Mouse (Mus musculus): ENCODE data around the gene Tyw1. TPM values are rescaled to one million over a fixed set of nuclear protein-coding genes. Genes with fewer than 3 reads are reported as not detected.

Gene Tyw1
- 22.7 and 22.9 TPM in 2 replicates for polyA plus RNA-seq (2015; fragmentation: Nextera tagmentation; extraction: Ambion mirVana)

DNA sequence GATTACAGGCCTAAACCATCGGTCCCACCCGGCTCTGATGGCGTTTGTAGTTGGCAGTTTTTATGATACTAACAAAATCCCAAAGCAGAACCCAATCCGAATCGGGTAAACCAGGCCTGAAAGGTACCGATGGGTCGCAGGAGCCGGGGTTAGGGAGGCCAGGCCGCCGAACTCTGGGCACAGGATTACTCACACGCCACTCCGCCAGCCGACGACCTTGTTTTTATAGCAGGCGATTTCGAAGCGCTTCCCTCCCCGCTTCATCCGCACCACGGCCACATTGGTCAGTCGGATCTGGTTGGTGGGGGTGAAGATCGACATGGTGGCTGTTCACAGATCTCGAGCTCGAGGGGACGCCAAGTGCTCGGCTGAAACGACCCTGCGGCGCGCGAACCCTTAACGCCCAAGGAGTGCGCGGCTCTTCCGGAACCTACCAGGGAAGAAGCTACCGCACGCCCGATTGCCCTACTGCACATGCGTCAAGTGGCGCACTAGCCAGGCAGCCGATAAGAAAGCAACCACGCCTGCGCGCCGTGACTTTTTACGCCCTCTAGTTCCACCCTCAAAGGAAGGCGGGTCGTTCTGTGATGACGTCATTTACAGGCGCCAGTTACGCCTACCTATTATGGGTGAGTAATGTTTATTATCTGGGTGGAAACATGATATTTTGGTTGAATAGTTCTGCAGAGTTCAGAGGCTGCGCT is at the start of gene Tyw1, which contains the start of gene Sbds:
Tyw1 (plus strand) TSS at position 603 of the 704 bp plus-strand sequence.
Sbds (minus strand) TSS at position 514 of the 704 bp plus-strand sequence.
- peaks cover 30% of the 10 kb centered on the region for H3K36me3 ChIP-seq (replicated peaks)
- no peaks in the 10 kb centered on the region for H3K9me3 ChIP-seq
- peak within 1 kb of the TSS; percentile 80 for H3K4me2 ChIP-seq
- peak within 1 kb of the TSS; percentile 88 for H3K9ac ChIP-seq
- H3K27ac ChIP-seq: peak within 1 kb of the TSS; percentile 86
- no peaks in the 10 kb centered on the region for H3K27me3 ChIP-seq (replicated peaks)
- ATAC-seq (replicated peaks): peak; percentile 90
- WGBS: under 1% methylated on average over 52 of the region's 52 CpGs
- peaks cover 28% of the 10 kb centered on the region for H3K4me1 ChIP-seq
- peak within 1 kb of the TSS; percentile 89 for H3K4me3 ChIP-seq

- no peaks in the 10 kb centered on the region for H3K4me1 ChIP-seq
- H3K9ac ChIP-seq: no peak overlapping the region
- no peak overlapping the region for H3K27ac ChIP-seq
- ATAC-seq (replicated peaks): no peak
- 95% methylated on average over 4 of the region's 4 CpGs for whole genome bisulfite sequencing
- H3K4me3 ChIP-seq: no peak overlapping the region
- no peaks in the 10 kb centered on the region for H3K27me3 ChIP-seq (replicated peaks)
- H3K4me2 ChIP-seq: no peak overlapping the region
- H3K36me3 ChIP-seq (replicated peaks): peaks cover 37% of the 10 kb centered on the region
- no peaks in the 10 kb centered on the region for H3K9me3 ChIP-seq
Measured at GRCm38 (mm10) chr5:130207299-130207698, 48.1 kb upstream of the Tyw1 start.

DNA sequence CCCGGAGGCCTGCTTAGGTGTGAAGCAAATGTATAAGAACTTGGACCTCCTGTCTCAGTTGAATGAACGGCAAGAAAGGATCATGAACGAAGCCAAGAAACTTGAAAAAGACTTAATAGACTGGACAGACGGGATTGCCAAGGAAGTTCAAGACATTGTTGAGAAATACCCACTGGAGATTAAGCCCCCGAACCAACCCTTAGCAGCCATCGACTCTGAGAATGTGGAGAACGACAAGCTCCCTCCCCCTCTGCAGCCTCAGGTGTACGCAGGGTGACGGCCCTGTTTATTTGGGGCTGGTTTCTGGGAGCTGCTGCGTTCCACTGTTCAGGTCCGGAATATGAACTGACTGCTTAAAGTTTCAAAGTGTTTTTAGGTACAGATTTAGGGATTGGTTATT is 42.5 kb upstream of the Tyw1 start:
- H3K4me3 ChIP-seq: no peak overlapping the region
- H3K9ac ChIP-seq: no peak overlapping the region
- H3K4me1 ChIP-seq: no peaks in the 10 kb centered on the region
- no peaks in the 10 kb centered on the region for H3K27me3 ChIP-seq (replicated peaks)
- no peaks in the 10 kb centered on the region for H3K9me3 ChIP-seq
- ATAC-seq (replicated peaks): no peak
- no peak overlapping the region for H3K27ac ChIP-seq
- H3K36me3 ChIP-seq (replicated peaks): peaks cover 37% of the 10 kb centered on the region
- no peak overlapping the region for H3K4me2 ChIP-seq
- 87% methylated on average over 11 of the region's 11 CpGs for WGBS

- no peak within 1 kb of the TSS for H3K4me2 ChIP-seq
- no peaks in the 10 kb centered on the region for H3K27me3 ChIP-seq (replicated peaks)
- ATAC-seq (replicated peaks): no peak
- H3K9me3 ChIP-seq: no peaks in the 10 kb centered on the region
- no peak within 1 kb of the TSS for H3K9ac ChIP-seq
- no peak within 1 kb of the TSS for H3K4me3 ChIP-seq
- no peak within 1 kb of the TSS for H3K27ac ChIP-seq
- H3K36me3 ChIP-seq (replicated peaks): peaks cover 4% of the 10 kb centered on the region
- WGBS: 84% methylated on average over 7 of the region's 7 CpGs
- peaks cover 8% of the 10 kb centered on the region for H3K4me1 ChIP-seq
Measured at GRCm38 (mm10) chr5:130216781-130217180, 38.6 kb upstream of the Tyw1 start, which contains the start of gene Tmem248. Gene Tmem248 (plus strand): TSS chr5:130217081.

- Histone ChIP-seq H3K4me1 (peaks cover 8% of the 10 kb centered on the region), H3K9me3 (no peaks in the 10 kb centered on the region), H3K4me3 (no peak overlapping the region), H3K27me3 (replicated peaks) (no peaks in the 10 kb centered on the region), H3K9ac (no peak overlapping the region), H3K27ac (no peak overlapping the region), H3K4me2 (no peak overlapping the region), H3K36me3 (replicated peaks) (no peaks in the 10 kb centered on the region)
- 90% methylated on average over 4 of the region's 4 CpGs for WGBS
- ATAC-seq (replicated peaks): no peak
Measured at GRCm38 (mm10) chr5:130217406-130217805, 38.0 kb upstream of the Tyw1 start.

- H3K4me2 ChIP-seq: no peak overlapping the region
- no peak overlapping the region for H3K9ac ChIP-seq
- WGBS: 90% methylated on average over 5 of the region's 5 CpGs
- H3K4me1 ChIP-seq: peaks cover 14% of the 10 kb centered on the region
- no peak overlapping the region for H3K27ac ChIP-seq
- H3K27me3 ChIP-seq (replicated peaks): no peaks in the 10 kb centered on the region
- H3K4me3 ChIP-seq: no peak overlapping the region
- H3K36me3 ChIP-seq (replicated peaks): no peaks in the 10 kb centered on the region
- ATAC-seq (replicated peaks): no peak
- no peaks in the 10 kb centered on the region for H3K9me3 ChIP-seq
Measured at GRCm38 (mm10) chr5:130218336-130218735, 37.1 kb upstream of the Tyw1 start.

DNA sequence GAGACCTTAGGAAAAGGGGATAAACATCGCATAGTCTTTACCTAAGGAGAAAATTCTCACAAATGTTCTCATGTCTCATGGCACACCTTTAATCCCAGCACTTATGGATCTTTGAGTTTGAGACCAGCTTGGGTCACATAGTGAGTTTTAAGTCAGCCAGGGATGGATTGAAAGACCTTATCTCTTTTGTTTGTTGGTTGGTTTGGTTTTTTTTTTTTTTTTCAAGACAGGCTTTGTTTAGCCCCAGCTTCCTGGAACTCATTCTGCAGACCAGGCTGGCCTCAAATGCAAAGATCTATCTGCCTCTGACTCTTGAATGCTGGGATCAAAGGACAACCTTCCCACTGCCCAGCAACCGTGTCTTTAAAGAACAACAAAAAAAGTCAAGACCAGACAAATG is 34.1 kb upstream of the Tyw1 start:
- no peaks in the 10 kb centered on the region for H3K27me3 ChIP-seq (replicated peaks)

GRCm38 (mm10) chr5:130221760-130222145 is 33.7 kb upstream of the Tyw1 start:
- WGBS: 1% methylated on average over 10 of the region's 10 CpGs
- H3K27me3 ChIP-seq (replicated peaks): no peaks in the 10 kb centered on the region
- H3K9ac ChIP-seq: peak overlapping the region; percentile 91
- H3K9me3 ChIP-seq: no peaks in the 10 kb centered on the region
- peak overlapping the region; percentile 83 for H3K27ac ChIP-seq
- peak overlapping the region; percentile 85 for H3K4me3 ChIP-seq
- H3K36me3 ChIP-seq (replicated peaks): no peaks in the 10 kb centered on the region
- peaks cover 23% of the 10 kb centered on the region for H3K4me1 ChIP-seq
- H3K4me2 ChIP-seq: peak overlapping the region; percentile 63
- ATAC-seq (replicated peaks): peak; percentile 72

More for the DNA sequence above, 34.1 kb upstream of the Tyw1 start:
- Histone ChIP-seq H3K4me2 (peak overlapping the region; percentile 63), H3K9ac (peak overlapping the region; percentile 91; the same call in 1 of the 2 replicates), H3K9me3 (no peaks in the 10 kb centered on the region), H3K4me1 (peaks cover 23% of the 10 kb centered on the region), H3K36me3 (replicated peaks) (no peaks in the 10 kb centered on the region), H3K27ac (peak overlapping the region; percentile 83), H3K4me3 (peak overlapping the region; percentile 85)
- no peak for ATAC-seq (replicated peaks)
- 46% methylated on average over 2 of the region's 2 CpGs for WGBS

DNA sequence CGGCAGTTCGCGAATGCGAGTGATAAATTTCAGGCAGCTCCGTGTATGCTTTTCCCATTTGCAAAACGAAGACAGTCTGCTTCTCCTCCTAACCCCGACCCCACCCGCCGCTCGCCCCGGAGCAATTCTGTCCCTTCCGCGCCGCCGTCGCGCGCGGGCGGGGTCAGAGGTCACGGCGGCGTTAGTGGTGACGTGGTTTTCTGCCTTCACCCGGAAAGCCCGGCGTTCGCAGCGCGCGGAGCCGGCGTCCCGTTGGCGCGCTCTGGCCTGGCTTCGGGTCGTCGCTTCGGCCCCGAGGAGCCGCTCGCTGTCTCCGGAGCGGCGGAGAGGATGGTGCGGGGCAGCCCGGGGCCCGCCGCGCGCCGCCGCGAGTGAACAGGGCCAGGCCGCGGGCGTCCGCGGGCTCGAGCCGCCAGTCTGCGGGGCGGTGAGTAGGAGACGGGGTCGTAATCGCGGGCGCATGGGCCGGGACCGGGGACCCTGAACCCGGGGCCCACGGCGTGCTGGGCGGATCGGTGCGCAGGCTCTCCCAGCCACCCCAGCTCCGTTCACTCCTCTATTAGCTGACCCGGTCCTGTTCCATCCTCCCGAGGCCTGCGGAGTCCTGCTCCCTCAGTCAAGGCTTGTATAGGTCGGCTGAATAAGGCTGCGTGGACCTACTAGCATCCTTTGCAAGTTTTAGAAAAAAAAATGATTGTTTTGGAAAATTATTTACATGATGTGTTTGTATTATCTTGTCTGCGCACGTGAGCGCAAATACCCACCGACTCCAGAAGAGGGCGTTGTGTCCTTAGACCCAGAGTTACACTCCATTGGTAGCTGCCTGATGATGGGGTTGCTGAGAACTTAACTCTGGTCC is 33.0 kb upstream of the Tyw1 start:
- H3K4me2 ChIP-seq: peak overlapping the region; percentile 63
- H3K27ac ChIP-seq: peak overlapping the region; percentile 83
- H3K4me3 ChIP-seq: peak overlapping the region; percentile 85
- no peaks in the 10 kb centered on the region for H3K36me3 ChIP-seq (replicated peaks)
- H3K4me1 ChIP-seq: peaks cover 23% of the 10 kb centered on the region
- peak; percentile 90 for ATAC-seq (replicated peaks)
- under 1% methylated on average over 88 of the region's 88 CpGs for WGBS
- no peaks in the 10 kb centered on the region for H3K9me3 ChIP-seq
- H3K27me3 ChIP-seq (replicated peaks): no peaks in the 10 kb centered on the region
- H3K9ac ChIP-seq: peak overlapping the region; percentile 91

- Histone ChIP-seq H3K4me1 (peaks cover 15% of the 10 kb centered on the region), H3K4me2 (no peak overlapping the region), H3K36me3 (replicated peaks) (peaks cover 11% of the 10 kb centered on the region), H3K4me3 (no peak overlapping the region), H3K27me3 (replicated peaks) (no peaks in the 10 kb centered on the region), H3K9ac (no peak overlapping the region), H3K9me3 (no peaks in the 10 kb centered on the region), H3K27ac (no peak overlapping the region)
- WGBS: 96% methylated on average over 3 of the region's 3 CpGs
- ATAC-seq (replicated peaks): no peak
Measured at GRCm38 (mm10) chr5:130226790-130227189, 28.6 kb upstream of the Tyw1 start.

- Histone ChIP-seq H3K27me3 (replicated peaks) (no peaks in the 10 kb centered on the region), H3K36me3 (replicated peaks) (peaks cover 24% of the 10 kb centered on the region), H3K4me1 (peaks cover 11% of the 10 kb centered on the region), H3K27ac (no peak overlapping the region), H3K9me3 (no peaks in the 10 kb centered on the region), H3K9ac (no peak overlapping the region), H3K4me2 (no peak overlapping the region), H3K4me3 (no peak overlapping the region)
- WGBS: 74% methylated on average over 4 of the region's 4 CpGs
- ATAC-seq (replicated peaks): no peak
Measured at GRCm38 (mm10) chr5:130228120-130228519, 27.3 kb upstream of the Tyw1 start.

DNA sequence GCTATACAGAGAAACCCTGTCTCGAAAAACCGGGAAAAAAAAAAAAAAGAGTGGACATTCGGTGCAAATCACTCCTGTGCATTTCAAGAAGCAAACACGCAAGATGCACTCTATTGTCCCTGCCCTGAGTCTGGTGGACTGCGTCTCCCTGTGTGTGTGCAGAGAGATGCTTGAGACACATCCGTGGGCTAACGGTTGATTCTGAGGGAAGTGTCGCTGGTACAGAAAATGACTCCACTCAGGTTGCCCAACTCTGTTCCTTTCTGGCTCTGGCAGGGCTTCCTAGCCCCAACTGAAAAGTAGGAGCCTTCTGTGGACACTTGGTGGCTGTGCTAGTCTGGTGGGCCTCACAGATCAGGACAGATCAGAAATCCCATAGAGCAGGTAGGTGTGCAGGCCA is 19.1 kb upstream of the Tyw1 start:
- H3K9ac ChIP-seq: no peak overlapping the region
- no peak for ATAC-seq (replicated peaks)
- WGBS: 94% methylated on average over 8 of the region's 8 CpGs
- H3K4me2 ChIP-seq: no peak overlapping the region
- no peak overlapping the region for H3K4me3 ChIP-seq
- no peaks in the 10 kb centered on the region for H3K4me1 ChIP-seq
- H3K9me3 ChIP-seq: no peaks in the 10 kb centered on the region
- H3K36me3 ChIP-seq (replicated peaks): peaks cover 81% of the 10 kb centered on the region
- no peak overlapping the region for H3K27ac ChIP-seq
- no peaks in the 10 kb centered on the region for H3K27me3 ChIP-seq (replicated peaks)
